Mouse (Mus musculus) G1E (cell line): ENCODE measurements around the gene Agtrap. TPM values are rescaled to one million over a fixed set of nuclear protein-coding genes. Genes with fewer than 3 reads are reported as not detected.

Experiments
- ATAC-seq: 2 replicates; pipeline ENCODE4 v1.8.0; 2016; ENCODE audit warnings: mild to moderate bottlenecking; ENCODE audit not compliant: insufficient number of reproducible peaks, poor library complexity, low FRiP score, severe bottlenecking; ENCODE audit errors: extremely low read depth
- DNase-seq: peaks from one replicate; pipeline ENCODE4 v3.0.0; 2012; ENCODE audit warnings: low spot score
- H3K27me3 ChIP-seq: 2 replicates; pipeline ENCODE4 v1.6.1; 2012; ENCODE audit warnings: mild to moderate bottlenecking, low read length, inconsistent platforms; ENCODE audit not compliant: insufficient read depth
- H3K36me3 ChIP-seq: replicated peaks from 2 replicates; pipeline ENCODE3; 2012; ENCODE audit warnings: mild to moderate bottlenecking, inconsistent platforms
- H3K4me1 ChIP-seq: 2 replicates; pipeline ENCODE4 v1.6.1; 2012; ENCODE audit warnings: low read depth, low read length, inconsistent platforms, mixed read lengths; ENCODE audit not compliant: insufficient read depth
- H3K4me3 ChIP-seq: 2 replicates; pipeline ENCODE4 v1.5.1; 2012; ENCODE audit warnings: low read depth, mild to moderate bottlenecking, inconsistent platforms, low read length, moderate library complexity, mixed read lengths
- H3K9me3 ChIP-seq: replicated peaks from 2 replicates; pipeline ENCODE4 v1.6.1; 2012; ENCODE audit warnings: inconsistent platforms
- CTCF ChIP-seq: IDR thresholded peaks from 2 replicates; pipeline ENCODE4 v1.5.1; 2012; ENCODE audit warnings: low read depth, low read length, inconsistent platforms, mixed read lengths
- GATA1 ChIP-seq: IDR thresholded peaks from 2 replicates; pipeline ENCODE4 v1.6.1; 2012; ENCODE audit warnings: borderline replicate concordance, low read length, inconsistent platforms, mixed read lengths
- GATA2 ChIP-seq: IDR thresholded peaks from 2 replicates; pipeline ENCODE4 v1.6.1; 2012; ENCODE audit warnings: low read depth, low read length, inconsistent platforms, borderline replicate concordance
- POLR2AphosphoS5 ChIP-seq: IDR thresholded peaks from 2 replicates; pipeline ENCODE4 v1.6.1; 2012; ENCODE audit warnings: low read depth, low read length, inconsistent platforms; ENCODE audit not compliant: insufficient replicate concordance
- TAL1 ChIP-seq: conservative IDR thresholded peaks from 2 replicates; pipeline ENCODE4 v1.6.1; 2012; ENCODE audit warnings: low read depth, low read length, inconsistent platforms, mixed read lengths
- polyA plus RNA-seq: library from polyadenylated mRNA; stranded (reverse); fragments of >175 nt; gene quantifications from 2 replicates; pipeline ENCODE4 v1.2.3, GENCODE M21; 2012
- total RNA-seq, 2 experiments: library from RNA; stranded (forward) in 1 of 2; stranded (reverse) in 1 of 2; fragments of 200-1000 nt in 1 of 2; fragments of >200 nt in 1 of 2; fragmentation: Nextera tagmentation in 1 of 2; gene quantifications; 2 replicates each; pipeline ENCODE4 v1.2.3; 2014 to 2017

The Agtrap gene
- total and polyA plus RNA-seq, 3 experiments: 6.4 to 9.4 (median 7.7) TPM

- H3K4me3 ChIP-seq: no peak overlapping the region
- ATAC-seq (no peak), DNase-seq (no peak)
- TF ChIP-seq POLR2AphosphoS5: no peak
- no peak for TF ChIP-seq TAL1
- H3K9me3 ChIP-seq: no peaks in the 10 kb centered on the region
- H3K36me3 ChIP-seq: peaks cover 41% of the 10 kb centered on the region
- peaks cover 49% of the 10 kb centered on the region for H3K4me1 ChIP-seq
- H3K27me3 ChIP-seq: no peaks in the 10 kb centered on the region
Observed at GRCm38 (mm10) chr4:148085907-148086305, 1.9 kb downstream of the Agtrap start.

- no peak for ATAC-seq
- H3K9me3 ChIP-seq: no peaks in the 10 kb centered on the region
- peaks cover 47% of the 10 kb centered on the region for H3K36me3 ChIP-seq
- TF ChIP-seq GATA2: no peak
- TF ChIP-seq CTCF: no peak
- no peak for TF ChIP-seq GATA1
- TF ChIP-seq POLR2AphosphoS5: no peak
- TF ChIP-seq TAL1: no peak
- no peak for DNase-seq
- no peak overlapping the region for H3K4me3 ChIP-seq
- H3K27me3 ChIP-seq: no peaks in the 10 kb centered on the region
- peaks cover 49% of the 10 kb centered on the region for H3K4me1 ChIP-seq
Observed at GRCm38 (mm10) chr4:148085131-148085906, 2.5 kb downstream of the Agtrap start.

GRCm38 (mm10) chr4:148084261-148084714, 3.5 kb downstream of the Agtrap start:
- ATAC-seq (no peak), DNase-seq (no peak)
- peak overlapping the region; percentile 33; the same call in 1 of the 2 replicates for H3K4me3 ChIP-seq
- H3K9me3 ChIP-seq: no peaks in the 10 kb centered on the region
- TF ChIP-seq TAL1 (no peak), POLR2AphosphoS5 (no peak), CTCF (no peak), GATA2 (no peak), GATA1 (no peak)
- peaks cover 49% of the 10 kb centered on the region for H3K4me1 ChIP-seq
- no peaks in the 10 kb centered on the region for H3K27me3 ChIP-seq
- peaks cover 57% of the 10 kb centered on the region for H3K36me3 ChIP-seq

- peaks cover 49% of the 10 kb centered on the region for H3K4me1 ChIP-seq
- peaks cover 60% of the 10 kb centered on the region for H3K36me3 ChIP-seq
- H3K27me3 ChIP-seq: no peaks in the 10 kb centered on the region
- no peak overlapping the region for H3K4me3 ChIP-seq
- no peak for DNase-seq
- ATAC-seq: peak; percentile 35; the same call in 1 of the 2 replicates
- TF ChIP-seq CTCF (no peak), TAL1 (no peak), GATA1 (no peak)
- H3K9me3 ChIP-seq: no peaks in the 10 kb centered on the region
Observed at GRCm38 (mm10) chr4:148083176-148083899, 4.5 kb downstream of the Agtrap start.

GRCm38 (mm10) chr4:148082257-148083044, 5.4 kb downstream of the Agtrap start:
- H3K36me3 ChIP-seq: peaks cover 61% of the 10 kb centered on the region
- no peaks in the 10 kb centered on the region for H3K27me3 ChIP-seq
- no peaks in the 10 kb centered on the region for H3K9me3 ChIP-seq
- TF ChIP-seq CTCF (peak; percentile 61), POLR2AphosphoS5 (no peak)
- ATAC-seq (no peak; the same call in 1 of the 2 replicates), DNase-seq (peak; percentile 30)
- H3K4me1 ChIP-seq: peaks cover 40% of the 10 kb centered on the region
- H3K4me3 ChIP-seq: no peak overlapping the region

- no peaks in the 10 kb centered on the region for H3K27me3 ChIP-seq
- peaks cover 29% of the 10 kb centered on the region for H3K4me1 ChIP-seq
- no peak for TF ChIP-seq POLR2AphosphoS5
- TF ChIP-seq GATA2: no peak
- TF ChIP-seq CTCF: no peak
- TF ChIP-seq GATA1: no peak
- no peak for TF ChIP-seq TAL1
- H3K36me3 ChIP-seq: peaks cover 57% of the 10 kb centered on the region
- no peaks in the 10 kb centered on the region for H3K9me3 ChIP-seq
- H3K4me3 ChIP-seq: no peak overlapping the region
- ATAC-seq (no peak), DNase-seq (no peak)
Observed at GRCm38 (mm10) chr4:148081201-148081600, 6.6 kb downstream of the Agtrap start.
